Mouse (Mus musculus): ENCODE measurements around the gene Cep68.

Gene Cep68

DNA sequence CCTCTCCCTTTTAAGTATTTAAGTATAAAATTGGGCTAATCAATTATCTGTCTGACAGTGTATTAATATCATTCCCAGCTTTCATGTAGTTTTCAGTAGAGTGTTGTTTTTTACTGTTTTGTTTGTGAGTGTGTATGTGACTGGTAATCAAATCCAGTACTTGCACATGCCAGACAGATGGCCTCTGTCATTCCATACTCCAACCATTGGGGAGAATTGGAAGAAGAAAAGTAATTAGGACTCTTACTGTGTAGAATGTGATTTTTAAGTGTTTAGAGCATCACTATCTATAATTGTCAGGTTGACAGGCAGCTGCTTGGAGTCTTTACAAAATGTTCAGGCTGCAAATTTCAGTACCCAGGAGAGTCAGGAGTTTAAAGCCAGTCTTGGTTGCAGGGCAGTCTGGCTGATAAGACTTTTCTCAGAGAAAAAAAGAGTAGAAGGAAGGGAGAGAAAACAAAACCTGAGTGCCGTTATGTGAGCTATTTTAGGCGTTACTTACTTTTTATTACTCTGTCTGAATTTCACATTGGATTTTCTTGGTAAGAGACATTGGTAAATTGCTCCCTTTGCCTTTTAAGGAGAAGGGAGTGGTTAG, 42.5 kb downstream of the Cep68 start:
- in situ Hi-C loops (cut with MboI, MseI) = no loop called here

DNA sequence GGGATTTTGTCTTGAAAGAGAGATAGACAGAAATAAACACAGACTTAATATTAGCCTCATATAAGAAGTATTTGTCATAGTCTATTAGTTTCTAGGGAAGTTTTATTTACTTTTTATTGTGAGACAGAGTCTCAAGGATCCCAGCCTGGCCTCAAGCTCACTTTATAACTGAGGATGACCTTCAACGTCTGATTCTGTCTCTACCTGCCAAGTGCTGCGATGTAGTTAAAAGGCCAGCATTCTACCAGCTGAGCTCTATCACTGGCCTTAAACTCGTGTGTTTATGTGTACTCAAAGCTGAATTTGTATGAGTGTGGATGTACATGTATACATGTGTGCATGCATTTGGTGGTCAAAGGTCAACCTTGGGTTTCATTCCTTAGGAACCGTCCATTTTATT, 43.7 kb downstream of the Cep68 start:
- in situ Hi-C loops (cut with MboI, MseI) = no loop called here

DNA sequence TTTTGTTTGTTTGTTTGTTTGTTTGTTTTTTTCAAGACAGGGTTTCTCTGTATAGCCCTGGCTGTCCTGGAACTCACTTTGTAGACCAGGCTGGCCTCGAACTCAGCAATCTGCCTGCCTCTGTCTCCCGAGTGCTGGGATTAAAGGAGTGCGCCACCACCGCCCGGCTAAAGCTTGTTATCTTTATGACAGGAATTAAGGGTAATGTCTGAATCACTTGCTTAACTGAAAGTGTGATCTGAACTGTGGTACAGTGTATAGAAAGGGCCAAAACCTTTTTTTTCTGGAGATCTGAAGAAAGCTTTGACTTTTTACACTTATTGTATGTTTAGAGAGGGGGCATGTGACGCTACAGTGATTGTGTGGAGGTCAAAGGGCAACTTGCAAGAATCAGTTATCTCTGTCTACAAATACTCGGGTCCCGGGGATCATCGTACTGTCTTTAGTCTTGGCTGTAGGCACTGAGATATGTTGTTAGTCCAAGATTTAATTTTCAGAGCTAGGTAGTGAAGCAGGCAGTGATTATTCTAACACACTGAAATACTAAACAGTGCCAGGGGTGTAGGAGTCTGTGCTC, 44.3 kb downstream of the Cep68 start:
- in situ Hi-C loops (cut with MboI, MseI) = no loop called here

DNA sequence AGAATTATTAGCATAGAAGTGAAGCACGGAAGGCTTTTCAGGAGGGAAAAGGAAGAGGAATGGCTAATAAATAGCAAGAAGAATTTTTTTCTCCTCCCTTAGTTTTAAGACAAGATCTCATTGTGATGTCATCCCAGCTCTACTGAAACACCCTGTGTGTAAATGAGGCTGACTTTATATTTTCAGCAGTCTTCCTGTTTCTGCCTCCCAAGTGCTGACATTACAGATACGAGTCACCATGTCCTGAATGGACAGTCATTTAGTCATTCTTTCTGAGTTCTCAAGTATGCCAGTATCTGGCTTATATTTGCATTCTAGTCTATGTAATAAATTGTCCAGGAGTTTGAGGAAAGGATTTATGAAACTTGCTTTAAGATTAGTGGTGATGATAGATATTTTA, 44.9 kb downstream of the Cep68 start:
- in situ Hi-C loops (cut with MboI, MseI) = no loop called here

DNA sequence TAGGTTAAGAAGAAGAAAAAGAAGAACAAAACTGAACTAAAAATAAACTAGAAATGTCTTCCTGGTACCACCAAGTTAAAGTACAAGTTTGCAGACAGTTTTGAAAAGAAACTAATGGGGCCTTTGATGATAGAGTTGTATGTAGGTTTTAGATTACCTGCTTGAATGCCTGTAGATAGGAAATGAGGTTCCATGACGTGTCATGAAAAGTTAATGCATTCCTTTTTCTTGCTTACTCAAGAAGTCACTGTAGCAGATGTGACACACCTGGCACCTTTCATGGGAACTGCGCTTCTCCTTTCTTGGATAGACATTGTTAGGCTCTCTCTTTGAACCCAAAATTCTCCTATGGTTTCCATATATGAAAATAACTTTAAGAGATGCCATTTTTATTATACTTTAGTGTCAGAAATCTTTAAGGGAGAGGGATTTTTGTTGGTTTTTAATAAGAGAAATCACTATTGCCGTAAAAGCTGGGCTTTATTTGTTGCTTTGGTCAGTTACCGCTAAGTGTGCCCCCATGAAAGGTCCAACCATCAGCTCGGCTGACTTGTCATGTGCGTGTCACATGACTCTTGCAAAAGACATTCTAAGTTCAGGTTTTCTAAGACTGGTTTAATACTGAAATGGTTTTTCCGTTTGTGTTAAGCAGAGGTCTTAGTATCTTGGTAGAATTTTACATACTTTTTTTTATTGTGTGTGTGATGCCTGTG, 46.8 kb downstream of the Cep68 start:
- in situ Hi-C loops (cut with MboI, MseI) = no loop called here

DNA sequence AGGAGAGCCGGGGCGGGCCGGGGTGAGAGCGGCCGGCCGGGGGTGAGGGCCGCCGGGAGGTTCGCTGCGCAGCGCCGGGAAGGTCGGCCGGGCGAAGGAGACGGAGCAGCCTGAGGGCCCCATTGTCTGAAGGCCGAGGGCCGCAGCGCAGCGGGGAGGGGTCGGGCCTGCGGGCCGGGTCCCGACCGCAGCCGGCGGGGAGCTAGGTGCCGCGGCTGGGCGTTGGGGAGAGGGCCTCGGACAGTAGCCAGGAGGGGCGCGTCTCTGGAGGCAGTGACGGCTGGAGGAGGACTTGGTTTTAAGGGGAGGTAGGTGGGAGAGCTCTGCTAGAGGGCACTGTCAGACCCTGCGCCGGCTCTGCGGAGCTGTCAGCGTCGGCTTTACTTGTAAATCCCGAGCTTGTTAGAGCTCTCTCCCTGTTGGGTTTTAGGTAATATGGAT, 47.5 kb downstream of the Cep68 start:
- in situ Hi-C loops (cut with MboI, MseI) = no loop called here

DNA sequence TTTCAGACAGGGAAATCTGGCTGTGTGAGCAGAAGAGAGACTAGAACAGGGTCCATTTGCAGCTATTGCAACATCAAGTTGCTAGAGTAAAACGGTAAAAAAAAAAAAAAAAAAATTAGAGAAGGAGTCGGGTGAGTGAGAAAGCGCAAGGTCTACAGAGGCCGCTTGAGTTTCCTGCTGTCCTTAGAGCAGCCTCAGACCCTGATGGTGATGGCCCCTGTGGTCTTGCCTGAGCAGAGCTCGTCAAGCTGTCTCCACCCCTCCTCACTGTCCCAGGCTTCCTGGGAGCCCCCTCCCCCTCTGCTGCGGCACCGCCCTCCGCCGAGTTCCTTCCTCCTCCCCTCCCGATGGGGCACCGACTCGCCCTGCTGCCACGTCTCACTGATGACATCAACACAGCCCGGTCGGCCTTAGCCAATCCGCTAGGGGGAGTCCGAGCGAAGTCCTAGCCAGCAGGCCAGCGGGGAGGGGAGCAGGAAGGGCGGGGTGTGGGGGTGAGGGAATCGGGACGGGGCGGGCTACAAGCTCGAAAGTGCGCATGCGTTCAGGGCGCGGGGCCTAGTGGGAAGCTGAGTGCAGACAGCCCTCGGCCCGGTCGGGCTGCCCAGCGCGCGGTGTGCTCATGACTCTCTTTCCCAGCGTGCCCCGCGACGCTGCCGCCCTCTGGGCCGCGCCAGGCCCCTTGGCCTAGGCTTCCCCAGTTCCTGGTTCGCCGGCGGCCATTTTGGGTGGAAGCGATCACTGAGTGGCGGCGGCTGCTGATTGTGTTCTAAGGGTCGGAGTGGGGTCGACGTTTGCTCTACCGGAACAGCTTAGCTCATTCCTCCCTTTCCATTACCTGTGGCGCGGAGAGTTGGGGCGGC, 48.3 kb downstream of the Cep68 start, which contains the start of gene Rab1a:
Gene Rab1a, plus strand, starts transcription at position 720 of the 863 bp plus-strand sequence.
- in situ Hi-C loops (cut with MboI, MseI) = no loop called here

DNA sequence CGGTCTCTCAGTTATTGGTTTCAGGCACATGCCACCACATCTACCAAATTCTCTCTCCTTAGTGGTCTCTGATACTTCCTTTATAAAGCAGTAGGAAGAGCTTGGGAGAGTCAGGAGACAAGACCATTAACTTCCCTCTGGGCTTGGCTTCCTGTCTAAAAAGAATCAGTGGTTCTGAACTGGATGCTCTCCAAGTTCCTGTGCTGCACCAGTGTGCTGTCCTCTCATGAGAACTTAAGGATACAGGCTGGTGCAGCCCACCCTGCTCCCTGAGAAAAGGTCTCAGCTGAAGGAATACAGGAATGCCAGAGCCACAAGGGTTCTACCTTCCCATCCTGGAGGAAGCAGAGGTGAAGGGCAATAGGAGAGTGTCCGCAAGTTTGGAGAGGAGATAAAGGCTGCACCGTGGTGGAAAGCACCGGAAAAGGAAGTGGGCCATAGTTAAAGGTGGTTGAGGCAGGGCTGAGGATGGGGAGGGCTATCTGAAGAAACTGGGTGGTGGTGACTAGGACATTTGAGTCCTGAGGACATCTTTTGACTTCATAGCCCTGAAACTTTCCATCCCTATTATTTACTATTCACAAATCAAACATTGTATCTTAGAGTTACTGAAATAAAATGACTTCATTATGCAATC, 56.0 kb downstream of the Cep68 start:
- in situ Hi-C loops (cut with MboI, MseI) = loop anchor here in 1 of 2 experiments (5.0 kb wide), 1 partner anchor 76 kb away; no protein-coding TSS in a partner anchor

DNA sequence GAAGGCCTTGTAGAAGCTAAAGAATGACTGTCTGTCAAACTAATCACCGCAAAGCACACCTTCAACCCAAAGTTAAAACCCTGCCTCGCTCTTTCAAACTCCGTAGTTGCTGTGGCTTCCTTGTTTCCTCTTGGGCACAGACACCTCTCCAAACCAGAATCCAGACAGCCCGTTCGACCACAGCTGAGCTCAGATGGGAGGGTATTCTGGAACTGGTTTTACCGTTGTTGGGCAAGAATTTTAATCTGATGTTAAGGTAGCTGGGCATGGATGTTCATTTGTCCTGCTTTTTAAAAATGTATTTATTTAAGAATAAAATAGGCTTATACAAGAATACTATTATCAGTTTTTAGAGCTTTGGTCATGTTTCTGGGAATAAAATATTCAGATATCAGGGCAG, 62.0 kb downstream of the Cep68 start:
- in situ Hi-C loops (cut with MboI, MseI) = no loop called here
